Mouse (Mus musculus) gastrocnemius, postnatal 25 days (tissue): Measurements from ENCODE around the gene N6amt1. TPM values are rescaled to one million over a fixed set of nuclear protein-coding genes. Genes with fewer than 3 reads are reported as not detected.
A peak's percentile ranks its signal among the peaks of the same experiment; 100 is the strongest.

Experiments
- DNase-seq: peaks from one replicate; pipeline ENCODE4 v3.0.0; 2022
- long read RNA-seq, 2 experiments: library from polyadenylated mRNA; stranded (forward); transcript quantifications; one replicate each; pipeline ENCODE4 v2.0.0; 2021
- total RNA-seq, 2 experiments: library from RNA; stranded (reverse); gene quantifications; 1 replicate in 1 of 2; 2 replicates in 1 of 2; pipeline ENCODE4 v1.2.3; 2021

N6amt1 gene
- total RNA-seq, result 1 to 10 TPM; 6.6 to 7.1 TPM
- long read RNA-seq, experiment 1, partial matches to known transcripts, result 0 of 6 reads
- long read RNA-seq, experiment 1, other reads (novel, unspliced or antisense), result 1 of 6 reads
- long read RNA-seq, experiment 2, transcript N6amt1-201 (6 exons, 1,884 nt), result major isoform, 7 of 7 reads
- long read RNA-seq, experiment 2, partial matches to known transcripts, result 0 of 7 reads
- long read RNA-seq, experiment 2, other reads (novel, unspliced or antisense), result 0 of 7 reads

DNA sequence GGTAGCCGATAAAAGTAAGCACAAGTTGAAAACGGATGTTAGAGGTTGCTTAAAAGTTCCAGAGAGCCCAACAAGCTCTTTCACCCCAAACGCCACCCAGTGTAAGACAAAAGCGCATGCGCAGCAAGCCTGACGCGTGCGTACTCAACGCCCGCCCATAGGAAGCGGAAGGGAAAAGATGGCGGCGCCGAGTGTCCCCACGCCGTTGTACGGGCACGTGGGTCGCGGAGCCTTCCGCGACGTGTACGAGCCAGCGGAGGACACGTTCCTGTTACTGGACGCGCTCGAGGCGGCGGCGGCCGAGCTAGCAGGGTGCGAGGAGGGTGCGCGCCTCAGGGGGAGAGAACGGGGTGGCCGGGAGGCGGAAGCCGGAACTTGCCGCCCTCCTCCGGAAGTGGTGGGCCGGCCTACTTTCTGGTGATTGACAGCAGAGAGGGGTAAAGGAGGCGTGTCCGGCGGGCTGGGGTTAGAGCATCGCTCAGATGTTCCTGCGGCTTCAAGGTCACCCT is at the start of gene N6amt1:
N6amt1 (plus strand) TSS at position 111 of the 509 bp plus-strand sequence.
- peak; percentile 89 for DNase-seq

DNA sequence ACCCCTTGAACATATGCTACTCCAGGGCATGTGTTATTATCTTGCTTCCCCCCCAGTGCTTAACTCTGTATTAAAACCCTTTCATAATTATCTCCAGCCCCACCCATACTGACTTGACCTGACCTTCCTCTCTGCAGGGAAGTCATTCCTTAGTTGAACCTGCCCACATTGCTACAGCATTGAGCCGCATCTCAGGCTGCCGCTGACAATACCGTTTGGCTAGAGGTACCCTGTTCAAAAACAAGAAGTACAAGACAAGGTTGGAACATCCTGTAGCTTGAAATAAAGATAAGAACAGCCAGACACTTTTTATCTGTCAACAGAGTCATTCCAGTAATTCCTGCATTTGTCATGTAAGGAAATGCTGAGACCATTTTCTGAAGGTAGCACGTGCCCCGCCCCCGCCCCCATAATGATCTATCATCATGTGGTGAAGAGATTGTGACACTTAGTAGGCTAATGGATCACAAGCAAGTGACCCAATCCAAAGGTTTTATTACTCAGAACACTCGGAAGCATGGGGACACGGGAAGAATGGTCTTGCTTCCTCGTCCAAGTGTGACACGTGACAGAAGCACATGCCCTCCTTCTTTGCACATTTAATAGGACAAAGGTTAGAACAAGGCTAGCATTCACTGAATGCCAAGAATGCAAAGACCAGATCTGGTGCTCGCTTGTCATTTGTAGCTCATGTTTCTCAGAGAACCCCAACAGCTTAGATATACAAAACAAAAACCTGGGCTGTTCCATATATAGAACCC is 48.6 kb upstream of the N6amt1 start:
- no peak for DNase-seq

DNA sequence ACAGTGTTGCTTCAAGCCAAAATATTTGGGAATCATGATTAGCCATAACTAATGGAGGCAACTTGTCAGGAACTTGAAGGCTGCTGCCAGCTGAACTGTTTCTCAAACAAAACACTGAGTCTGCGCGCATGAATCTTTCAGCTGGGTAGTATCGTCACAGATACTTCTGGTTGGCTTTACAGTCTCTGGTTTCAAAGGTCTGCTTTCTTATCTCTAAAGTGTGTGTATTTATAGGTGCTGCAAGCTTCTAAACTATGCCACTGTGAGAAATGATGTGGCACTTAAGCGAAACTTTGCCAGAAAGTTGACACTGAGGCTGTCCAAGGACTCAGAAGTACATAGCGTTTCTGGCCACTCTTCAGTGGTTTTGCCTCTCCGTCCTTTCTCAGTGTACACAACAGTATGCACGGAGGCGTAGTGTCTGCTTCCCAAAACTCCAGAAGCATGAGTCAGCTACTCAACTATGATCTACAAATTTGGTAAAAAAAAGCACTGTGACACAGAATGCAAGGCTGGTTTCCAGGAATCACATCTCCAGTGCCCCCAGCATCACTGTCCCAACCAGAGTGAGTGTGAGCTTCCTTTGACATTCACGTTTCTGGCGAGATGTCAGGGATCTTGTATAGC is 46.8 kb upstream of the N6amt1 start:
- peak; percentile 16 for DNase-seq

DNA sequence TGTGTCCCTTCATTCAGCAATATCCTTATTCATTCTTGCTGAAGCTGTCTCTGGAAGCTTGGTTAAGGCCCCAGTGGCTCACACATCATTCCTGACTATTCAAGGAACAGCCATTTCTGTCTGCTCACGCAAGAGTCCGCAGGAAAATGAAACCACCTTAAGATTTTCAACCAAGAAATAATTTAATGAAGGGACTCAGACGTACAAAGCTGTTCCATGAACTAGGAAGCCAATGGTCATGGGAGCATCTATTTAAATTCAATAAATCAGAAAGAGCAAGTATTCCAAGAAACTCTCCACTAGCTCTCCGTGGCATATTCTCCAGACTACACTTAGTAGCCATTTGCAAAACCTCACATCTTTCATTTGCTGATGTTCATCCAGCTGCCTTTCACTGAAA is 43.3 kb upstream of the N6amt1 start:
- DNase-seq, result no peak

DNA sequence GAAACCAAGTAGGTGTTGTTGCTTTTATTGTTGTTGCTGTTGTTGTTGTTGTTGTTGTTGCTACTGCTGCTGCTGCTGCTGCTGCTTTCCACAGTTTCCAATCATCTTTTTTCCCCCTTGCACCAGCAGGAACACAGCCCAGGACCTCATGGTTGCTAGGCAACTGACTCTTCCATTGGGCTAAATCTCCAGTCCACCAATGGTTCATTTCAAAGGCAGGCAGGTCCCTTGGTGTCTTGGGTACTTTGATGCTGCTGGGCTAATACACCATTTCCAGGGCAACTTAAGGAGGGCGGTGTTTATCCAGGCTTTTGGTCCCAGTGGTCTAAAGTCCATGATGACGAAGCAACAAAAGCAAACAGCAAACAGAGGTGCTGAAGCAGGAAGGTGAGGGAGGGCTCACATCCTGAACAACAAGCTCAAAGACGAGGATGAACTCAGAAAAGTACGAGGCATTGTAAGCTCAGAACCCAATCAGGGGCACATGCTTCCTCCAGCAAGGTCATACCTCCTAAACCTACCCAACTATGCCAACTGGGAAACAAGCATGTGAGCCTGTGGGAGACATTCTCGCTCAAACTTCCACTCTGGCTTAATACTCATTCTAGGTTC is 35.7 kb upstream of the N6amt1 start:
- DNase-seq, result no peak

DNA sequence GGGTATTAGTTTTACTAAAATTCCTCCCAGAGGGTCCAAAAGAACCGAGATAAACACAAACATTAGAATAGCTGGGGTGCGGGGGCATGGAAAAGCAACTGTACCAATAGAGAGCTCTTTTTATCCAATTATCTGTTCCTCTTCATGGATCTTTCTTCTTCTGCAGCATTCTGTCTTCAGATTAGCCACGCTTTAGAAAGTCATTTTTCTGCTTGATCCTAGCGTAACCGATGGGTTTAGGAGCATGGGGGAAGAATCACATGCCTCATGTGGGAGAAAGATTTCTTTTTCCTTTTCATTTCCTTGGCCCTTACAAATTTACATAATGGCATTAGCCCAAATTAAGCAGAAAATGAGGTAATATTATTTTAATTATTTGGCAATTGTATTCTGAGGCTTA is 35.0 kb upstream of the N6amt1 start:
- no peak for DNase-seq

DNA sequence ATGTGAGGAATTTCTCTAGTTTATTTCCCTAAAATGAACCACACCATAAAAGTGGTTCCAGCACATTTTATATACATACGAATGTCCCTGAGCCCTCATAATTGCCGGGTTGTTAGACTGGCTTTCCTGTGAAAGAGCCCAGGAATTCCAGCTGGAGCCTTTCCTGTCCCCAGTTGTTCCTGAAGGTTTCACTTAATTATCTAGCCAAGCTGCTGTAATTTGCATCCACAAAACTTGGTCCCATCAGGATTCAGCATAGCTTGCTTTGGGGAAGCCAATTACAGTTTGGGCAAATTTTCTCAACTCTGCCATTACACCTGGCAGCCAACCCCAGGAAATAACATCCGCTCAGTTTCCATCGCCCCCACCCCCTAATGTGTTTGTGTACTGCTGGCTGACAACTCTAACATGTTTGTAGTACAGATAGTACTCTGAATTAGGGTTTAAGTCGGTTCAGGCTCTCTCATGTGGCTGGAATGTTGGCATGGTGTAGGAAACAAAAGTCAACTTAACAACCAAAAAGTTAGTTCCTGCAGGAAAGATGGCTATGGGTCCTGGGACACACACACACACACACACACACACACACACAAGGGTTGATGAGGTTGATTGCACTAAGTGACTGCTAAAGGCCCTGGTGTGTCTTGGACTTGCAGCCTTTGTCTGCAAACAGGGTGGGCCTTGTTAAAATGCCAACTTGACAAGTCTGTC is 34.3 kb upstream of the N6amt1 start:
- DNase-seq, result peak; percentile 50

DNA sequence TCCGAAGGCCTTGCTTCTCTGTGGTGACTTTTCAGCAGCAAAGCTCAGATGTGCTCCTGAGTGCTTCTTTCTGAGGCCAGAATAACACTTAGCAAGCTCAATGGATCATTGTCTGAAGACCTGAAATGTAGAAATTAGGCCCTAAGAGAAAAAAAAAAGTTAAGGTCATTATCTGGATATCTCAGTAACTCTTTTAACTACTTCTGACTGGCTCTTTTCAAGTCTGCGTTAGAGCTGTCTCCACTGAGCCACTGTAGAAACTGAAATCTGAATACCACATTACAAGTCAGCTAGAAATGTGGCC is 33.8 kb upstream of the N6amt1 start:
- DNase-seq, result no peak

DNA sequence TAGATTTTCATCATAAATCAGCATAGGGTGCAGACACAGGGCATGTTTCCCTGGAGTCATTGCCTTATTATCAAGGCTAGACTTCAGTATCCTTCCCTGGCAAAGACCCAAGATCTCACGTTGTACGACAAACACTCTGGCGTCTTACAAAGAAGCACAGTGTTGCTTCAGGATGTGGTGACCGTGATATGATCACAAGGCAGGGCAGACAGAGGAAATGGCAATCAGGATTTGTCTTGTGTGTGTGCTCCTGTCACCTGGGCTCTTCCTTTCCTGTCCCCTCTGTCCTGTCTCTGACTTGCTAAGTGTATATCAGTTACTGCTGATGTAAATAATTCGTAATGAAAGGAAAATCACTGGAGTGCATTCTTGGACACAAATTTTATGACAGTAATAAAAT is 29.4 kb upstream of the N6amt1 start:
- DNase-seq, result no peak

DNA sequence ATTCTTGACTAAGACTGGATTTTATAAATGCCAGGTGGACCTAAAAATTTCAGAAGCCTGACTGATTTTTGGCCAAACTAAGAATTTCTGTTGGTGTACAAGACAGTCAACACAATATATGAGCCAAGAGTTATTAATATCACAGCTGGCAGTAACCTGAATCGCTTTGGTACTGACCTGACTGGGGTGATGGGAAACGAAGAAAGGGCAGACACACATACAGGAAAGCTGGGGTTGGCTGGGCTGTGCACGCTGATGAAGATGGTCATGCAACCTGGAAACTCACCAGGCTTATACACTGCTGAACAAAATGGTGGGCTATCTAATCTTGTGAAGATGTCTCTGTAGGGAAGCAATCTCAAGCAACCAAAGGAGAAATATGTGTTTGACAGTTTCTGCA is 24.0 kb upstream of the N6amt1 start:
- DNase-seq, result peak; percentile 20

DNA sequence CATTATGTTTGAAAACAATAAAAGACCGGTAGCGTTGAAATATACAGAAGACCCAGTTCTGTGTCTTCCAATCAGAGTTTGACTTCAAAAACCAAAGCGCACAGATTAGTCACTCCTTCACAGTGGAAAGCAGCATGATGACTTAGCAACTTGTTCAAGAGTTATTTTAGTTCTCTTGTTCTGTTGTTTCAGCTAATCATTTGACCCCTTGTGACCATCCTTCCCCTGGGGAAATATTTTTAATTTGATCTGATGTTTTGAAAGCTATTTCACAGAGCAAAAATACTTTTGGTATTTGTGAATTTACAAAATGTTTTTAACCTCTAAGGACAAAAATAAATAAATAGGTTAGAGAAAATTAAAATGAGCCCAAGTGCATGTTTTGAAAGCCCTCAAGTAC is 19.2 kb upstream of the N6amt1 start:
- no peak for DNase-seq

DNA sequence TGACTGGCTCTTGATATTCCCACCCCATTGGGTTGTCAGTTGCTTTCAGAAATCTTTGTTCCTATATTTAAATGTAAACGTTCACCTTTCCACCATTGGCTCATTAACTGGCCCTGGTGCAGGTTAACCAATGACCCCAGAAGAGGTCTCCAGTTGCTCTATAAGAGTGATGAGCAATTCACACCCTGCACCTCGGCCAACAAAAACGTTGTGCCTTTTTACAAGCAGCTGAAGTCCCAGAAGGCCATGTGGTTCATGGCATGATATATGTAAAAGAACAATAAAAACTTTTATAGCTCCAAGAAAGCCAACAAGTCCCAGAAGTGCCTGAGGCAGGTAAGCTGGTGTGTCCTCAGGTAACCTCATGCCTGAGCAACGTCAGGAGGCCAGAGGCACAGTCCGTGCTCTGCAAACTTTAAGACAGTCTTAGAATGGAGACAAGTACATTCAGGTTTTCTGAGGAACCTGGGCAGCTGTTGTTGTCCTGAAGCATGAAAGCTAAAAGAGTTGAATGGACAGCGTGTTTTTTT is 12.9 kb upstream of the N6amt1 start:
- no peak for DNase-seq

DNA sequence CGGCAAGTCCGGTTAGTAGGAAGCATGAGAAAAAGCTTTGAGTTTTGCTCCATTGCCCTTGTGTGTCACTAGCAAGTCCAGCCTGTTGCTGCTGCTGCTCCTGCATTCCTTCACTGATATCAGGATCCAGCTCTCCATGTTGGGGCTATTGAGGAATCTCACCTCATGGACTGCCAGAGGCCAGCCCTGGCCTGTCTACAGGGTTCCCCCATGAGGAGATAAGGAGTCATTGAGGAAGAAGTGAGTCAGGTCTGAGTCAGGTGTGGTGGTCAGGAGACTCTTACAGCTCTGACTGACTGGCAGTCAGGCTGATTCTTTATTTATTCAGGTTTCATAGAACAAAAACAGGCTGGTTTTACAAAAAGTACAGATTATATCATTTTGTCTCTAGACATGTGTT is 5.9 kb upstream of the N6amt1 start:
- no peak for DNase-seq

DNA sequence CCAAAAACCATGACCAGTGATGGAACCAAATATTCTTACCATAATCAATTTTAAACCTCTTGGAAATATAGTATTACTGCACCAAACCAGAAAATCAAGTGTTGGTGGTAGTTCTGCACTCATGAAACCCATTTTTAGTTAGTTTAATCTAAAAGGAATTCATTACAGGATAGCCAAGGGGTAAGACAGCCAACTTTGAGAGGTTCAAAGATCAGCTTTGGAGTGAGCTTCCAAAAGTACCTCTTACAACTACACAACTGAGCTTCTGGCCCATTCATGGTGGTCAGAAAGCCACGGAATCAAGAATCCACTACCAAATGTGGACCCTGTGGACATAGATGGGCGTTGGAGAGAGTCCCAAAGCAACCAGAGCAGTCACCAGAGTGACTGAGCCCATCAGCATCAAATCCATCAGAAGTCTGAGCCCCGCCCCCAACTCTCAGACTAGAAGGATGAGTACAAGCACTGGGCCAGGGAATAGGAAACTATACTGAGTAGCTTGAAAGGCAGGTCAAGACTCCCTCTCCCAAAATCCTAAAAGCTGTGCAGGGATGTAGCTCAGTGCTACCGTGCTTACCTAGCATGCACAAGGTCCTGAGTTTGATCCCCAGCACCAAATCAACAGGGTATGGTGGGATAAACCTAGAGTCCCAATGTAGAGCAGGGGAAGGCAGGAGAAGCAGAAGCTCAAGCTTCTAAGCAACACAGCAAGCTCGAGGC is 2.4 kb upstream of the N6amt1 start:
- DNase-seq, result no peak

DNA sequence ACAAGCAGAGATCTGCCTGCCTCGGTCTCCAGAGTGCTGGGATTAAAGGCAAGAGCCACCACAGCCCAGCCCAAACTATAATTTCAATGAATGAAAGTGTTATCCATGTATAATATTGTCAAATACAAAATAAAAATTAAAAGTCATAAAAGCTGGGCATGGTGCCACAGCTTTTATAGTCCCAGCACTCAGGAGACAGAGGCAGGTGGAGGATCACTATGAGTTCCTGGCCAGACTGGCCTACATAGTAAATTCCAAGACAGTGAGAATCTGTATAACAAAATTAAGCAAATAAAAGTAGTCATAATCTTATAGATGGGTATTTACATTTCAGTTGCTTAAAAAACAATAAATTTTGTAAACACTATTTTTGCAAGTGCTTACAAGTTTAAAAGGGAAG is 380 bp upstream of the N6amt1 start:
- DNase-seq, result no peak

DNA sequence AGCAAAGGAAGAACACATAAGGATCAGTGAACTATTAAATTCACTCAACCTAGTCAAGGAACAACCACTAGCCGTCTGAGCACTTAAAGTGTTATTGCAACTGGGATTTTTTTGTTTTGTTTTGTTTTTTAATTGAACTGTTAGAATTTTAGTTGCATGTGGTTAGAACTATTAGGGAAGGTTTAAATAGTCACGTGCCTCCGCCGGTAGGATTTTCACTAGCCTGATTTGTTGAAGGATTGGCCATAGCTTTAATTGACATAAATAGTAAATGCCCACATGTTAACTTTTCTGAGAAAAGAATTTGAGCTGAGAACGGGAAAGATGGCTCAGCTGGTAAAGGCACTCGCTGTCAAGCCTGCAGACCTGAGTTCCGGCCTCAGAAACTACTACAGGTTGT is 763 bp downstream of the N6amt1 start:
- DNase-seq, result no peak

DNA sequence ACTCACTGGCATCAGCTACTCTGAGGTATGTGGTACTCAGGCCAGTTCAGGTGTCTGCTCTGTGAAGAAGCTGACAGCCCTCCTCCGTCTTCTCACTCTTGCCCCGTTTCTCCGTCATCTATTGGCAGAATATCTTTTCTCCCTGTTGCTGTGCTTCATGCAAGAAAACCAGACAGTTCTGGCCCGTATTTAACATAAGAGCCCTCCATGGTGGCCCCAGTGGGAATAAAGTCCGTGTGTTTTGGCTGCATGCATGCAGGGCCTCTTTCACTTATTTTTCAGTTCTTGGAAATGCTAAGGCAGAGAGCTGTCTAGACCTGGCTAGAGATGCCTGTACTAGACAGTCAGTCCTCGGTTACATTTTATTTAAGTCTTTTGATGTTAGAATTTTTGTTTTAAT is 6.1 kb downstream of the N6amt1 start:
- no peak for DNase-seq

DNA sequence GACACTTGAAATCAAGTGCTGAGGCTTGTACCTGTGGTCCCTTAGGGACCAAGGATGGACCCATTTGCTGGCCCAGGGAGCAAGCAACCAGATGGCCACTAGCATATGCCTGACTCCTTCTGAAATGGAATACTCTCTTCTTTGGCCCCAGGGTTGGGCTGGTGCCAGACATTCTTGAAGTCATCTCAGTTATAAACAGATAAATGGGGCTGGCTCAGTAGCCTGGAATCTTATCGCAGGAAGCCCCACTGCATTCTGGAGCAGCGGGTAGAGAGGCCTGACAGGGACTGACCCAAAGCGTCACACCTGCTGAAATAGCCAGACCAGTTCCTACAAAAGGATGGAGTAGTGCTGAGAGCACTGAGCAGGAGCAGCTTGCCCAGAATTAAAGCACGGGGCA is 10.2 kb downstream of the N6amt1 start:
- no peak for DNase-seq

DNA sequence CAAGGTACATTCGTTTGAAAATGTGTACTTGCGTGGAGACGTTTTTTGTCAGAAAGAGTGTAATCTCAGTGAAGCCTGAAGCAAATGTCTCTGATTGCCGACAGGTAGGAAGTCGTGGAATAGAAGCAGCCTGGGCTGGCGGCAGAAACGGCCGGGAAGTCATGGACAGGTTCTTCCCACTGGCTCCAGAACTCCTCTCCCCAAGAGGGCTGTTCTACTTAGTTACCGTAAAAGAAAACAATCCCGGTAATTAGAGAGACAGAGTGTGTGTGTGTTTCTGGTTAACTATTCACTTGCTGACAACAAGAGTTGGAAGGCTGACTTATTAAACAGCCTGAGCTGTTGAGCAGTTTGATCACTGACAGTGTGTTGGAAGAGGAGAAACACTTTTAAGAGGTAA is 12.1 kb downstream of the N6amt1 start:
- DNase-seq, result no peak

DNA sequence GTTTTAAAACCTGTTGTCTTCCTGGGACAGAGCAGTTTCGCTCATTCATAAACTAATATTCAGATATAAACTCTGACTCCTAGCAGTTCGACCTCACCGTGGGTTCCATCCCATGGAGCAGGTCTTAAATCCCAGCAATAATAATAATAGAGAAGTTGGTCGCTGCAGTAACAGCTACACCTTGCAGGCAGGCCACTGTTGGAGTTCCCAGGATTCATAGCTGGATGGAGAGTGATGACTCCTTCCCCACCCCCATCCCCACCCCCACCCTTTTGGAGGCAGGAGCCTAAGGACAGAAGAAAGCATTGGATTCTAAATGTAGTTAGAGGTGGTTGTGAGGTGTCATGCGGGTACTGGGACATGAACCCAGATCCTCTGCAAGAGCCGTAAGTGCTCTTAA is 12.5 kb downstream of the N6amt1 start:
- DNase-seq, result no peak

DNA sequence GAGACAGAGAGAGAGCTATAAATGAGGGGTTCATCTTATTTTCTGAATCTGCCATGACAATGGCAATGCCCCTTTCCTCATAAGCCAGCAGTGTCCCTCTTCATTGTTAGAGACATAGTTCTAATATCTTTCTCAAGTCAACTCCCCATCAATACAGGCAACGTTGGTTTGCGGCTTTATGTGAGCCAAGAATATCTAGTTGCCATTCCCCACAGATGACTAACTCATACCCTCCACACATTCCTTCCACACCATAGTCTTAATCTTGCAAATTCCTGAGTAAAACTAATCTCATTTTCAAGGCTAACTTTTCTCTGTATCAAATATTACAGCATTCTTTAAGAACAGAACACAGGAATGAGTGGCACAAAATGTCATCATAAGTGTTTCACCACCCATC is 29.0 kb downstream of the N6amt1 start:
- DNase-seq, result no peak

DNA sequence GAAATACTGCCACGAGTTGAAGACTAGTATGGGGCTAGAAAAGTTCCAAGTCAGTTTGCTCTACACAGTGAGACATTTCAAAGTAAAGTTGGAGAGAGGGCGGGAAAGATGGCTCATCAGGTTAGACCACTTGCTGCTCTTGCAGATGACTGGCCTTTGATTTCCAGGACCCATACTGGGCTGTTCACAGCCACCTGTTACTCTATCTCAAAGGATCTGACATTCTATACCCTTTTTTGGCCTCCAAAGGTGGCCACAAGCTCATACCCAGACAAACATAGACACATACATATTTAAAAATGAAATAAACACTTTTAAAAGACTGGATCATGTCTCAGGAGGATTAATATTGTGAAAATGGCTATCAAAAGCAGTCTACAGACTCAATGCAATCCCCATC is 30.4 kb downstream of the N6amt1 start:
- DNase-seq, result no peak
